Comparison of ENCODE assay signal across 20 mouse cellular contexts in genomic region chr7:145137871-145138270, GRCm38 (mm10).
DNase-seq lines count a peak whose midpoint lies in the region; ATAC-seq and TF ChIP-seq lines count a peak whose summit lies in the region.
"Had no signal": no experiment of that assay in that cellular context is flagged by ENCODE, and none has a peak within 500 bp of the region (broad histone marks: within the 10 kb centered on the region; RNA-seq: fewer than 3 reads in every experiment).

No protein-coding gene starts in this region.

- TF ChIP-seq CTCF in heart, postnatal 0 days (IDR thresholded peaks at IDR 0.05; ENCODE audit: low read depth) = peak; percentile 5; the same call in 1 of the 2 replicates
- TF ChIP-seq CTCF in liver, embryonic 14.5 days (IDR thresholded peaks at IDR 0.05; ENCODE audit: low read depth) = 0 out of 2 replicates have a peak, but pooled peaks have one; percentile 9

- no peak overlapping the region for H3K4me2 ChIP-seq in heart, postnatal 0 days (ENCODE audit: low read depth, low read length)
- no peak overlapping the region for H3K4me2 ChIP-seq in liver, embryonic 14.5 days (ENCODE audit: low read depth)
- H3K4me2 ChIP-seq in liver, embryonic 12.5 days = no peak overlapping the region
- H3K4me2 ChIP-seq: embryonic facial prominence, embryonic 15.5 days; hindbrain, embryonic 13.5 days had no signal

- H3K27ac ChIP-seq in heart, postnatal 0 days (ENCODE audit: low read depth) = no peak overlapping the region
- H3K27ac ChIP-seq in liver, embryonic 14.5 days = no peak overlapping the region
- no peak overlapping the region for H3K27ac ChIP-seq in liver, embryonic 12.5 days
- H3K27ac ChIP-seq in embryonic facial prominence, embryonic 10.5 days (replicated peaks) = no peak overlapping the region
- H3K27ac ChIP-seq: embryonic facial prominence, embryonic 15.5 days; forebrain, embryonic 10.5 days; hindbrain, embryonic 13.5 days; hindbrain, postnatal 0 days had no signal

- H3K27me3 ChIP-seq in heart, postnatal 0 days (ENCODE audit: control insufficient read depth, insufficient read depth, low read length) = no peaks in the 10 kb centered on the region
- no peaks in the 10 kb centered on the region for H3K27me3 ChIP-seq in liver, embryonic 14.5 days (ENCODE audit: control insufficient read depth, insufficient read depth, low read length)
- H3K27me3 ChIP-seq in liver, embryonic 12.5 days (replicated peaks) = no peaks in the 10 kb centered on the region
- H3K27me3 ChIP-seq in embryonic facial prominence, embryonic 10.5 days (replicated peaks; ENCODE audit: low read depth, poor library complexity, severe bottlenecking) = no peaks in the 10 kb centered on the region; the same call in 1 of the 2 replicates
- H3K27me3 ChIP-seq: embryonic facial prominence, embryonic 15.5 days; hindbrain, embryonic 13.5 days; Patski had no signal

- H3K4me3 ChIP-seq in heart, postnatal 0 days (ENCODE audit: low read depth, low read length) = no peak overlapping the region
- no peak overlapping the region for H3K4me3 ChIP-seq in liver, embryonic 14.5 days (ENCODE audit: insufficient read depth in 1 of 2, low read depth in 2 of 2, low read length in 2 of 2)
- no peak overlapping the region for H3K4me3 ChIP-seq in liver, embryonic 12.5 days
- H3K4me3 ChIP-seq in embryonic facial prominence, embryonic 10.5 days = no peak overlapping the region
- H3K4me3 ChIP-seq: embryonic facial prominence, embryonic 15.5 days; erythroblast, embryonic 14.5 days; forebrain, embryonic 10.5 days; hindbrain, embryonic 13.5 days had no signal

- WGBS in heart, postnatal 0 days = 78% methylated on average over 1 of the region's 1 CpGs
- WGBS in liver, embryonic 14.5 days (ENCODE audit: insufficient replicate concordance) = 62% methylated on average over 1 of the region's 1 CpGs
- 66% methylated on average over 1 of the region's 1 CpGs for WGBS in liver, embryonic 12.5 days (ENCODE audit: insufficient replicate concordance)
- 97% methylated on average over 1 of the region's 1 CpGs for WGBS in embryonic facial prominence, embryonic 10.5 days

- no peak overlapping the region for H3K9ac ChIP-seq in heart, postnatal 0 days (replicated peaks; ENCODE audit: low read depth, low read length)
- no peak overlapping the region for H3K9ac ChIP-seq in liver, embryonic 14.5 days (replicated peaks)
- H3K9ac ChIP-seq in liver, embryonic 12.5 days = no peak overlapping the region
- H3K9ac ChIP-seq: embryonic facial prominence, embryonic 15.5 days; hindbrain, embryonic 13.5 days had no signal

- no peaks in the 10 kb centered on the region for H3K4me1 ChIP-seq in heart, postnatal 0 days (ENCODE audit: control insufficient read depth, insufficient read depth)
- H3K4me1 ChIP-seq in liver, embryonic 14.5 days (replicated peaks; ENCODE audit: control insufficient read depth in 2 of 2, insufficient read depth in 2 of 2, low read length in 1 of 2) = no peaks in the 10 kb centered on the region
- no peaks in the 10 kb centered on the region for H3K4me1 ChIP-seq in liver, embryonic 12.5 days
- H3K4me1 ChIP-seq in embryonic facial prominence, embryonic 10.5 days = peaks cover 10% of the 10 kb centered on the region
- H3K4me1 ChIP-seq: embryonic facial prominence, embryonic 15.5 days; hindbrain, embryonic 13.5 days had no signal

- no peak for ATAC-seq in heart, postnatal 0 days (ENCODE audit: insufficient read depth, low read depth)
- no peak for ATAC-seq in liver, embryonic 14.5 days (ENCODE audit: insufficient read depth)
- no peak for ATAC-seq in liver, embryonic 12.5 days
- ATAC-seq: forebrain, embryonic 14.5 days; hindbrain, postnatal 0 days; Patski had no signal

- H3K36me3 ChIP-seq in heart, postnatal 0 days (replicated peaks; ENCODE audit: control insufficient read depth, insufficient read depth, low read length) = no peaks in the 10 kb centered on the region
- H3K36me3 ChIP-seq in liver, embryonic 14.5 days (replicated peaks; ENCODE audit: control insufficient read depth, insufficient read depth, low read depth) = no peaks in the 10 kb centered on the region
- no peaks in the 10 kb centered on the region for H3K36me3 ChIP-seq in liver, embryonic 12.5 days
- no peaks in the 10 kb centered on the region for H3K36me3 ChIP-seq in embryonic facial prominence, embryonic 10.5 days (replicated peaks)
- H3K36me3 ChIP-seq: embryonic facial prominence, embryonic 15.5 days; forebrain, embryonic 10.5 days; hindbrain, embryonic 13.5 days had no signal

- no peak for DNase-seq in heart, postnatal 0 days (ENCODE audit: low spot score)
- no peak for DNase-seq in heart, adult 11 months
- no peak for DNase-seq in liver, embryonic 14.5 days (ENCODE audit: low read depth in 3 of 3, low spot score in 3 of 3)
- peak; percentile 56 for DNase-seq in ES-CJ7 (ENCODE audit: low read depth, low spot score)
- DNase-seq in embryonic facial prominence, embryonic 10.5 days (ENCODE audit: low spot score) = no peak
- no peak for DNase-seq in spleen, postnatal 4 days (ENCODE audit: low spot score in 2 of 2)
- DNase-seq: adrenal gland, adult 8-10 months; adrenal gland, postnatal 36 days; cerebellum, adult 2 months; cerebellum, postnatal 10 days; gastrocnemius, postnatal 14 days; heart, postnatal 14 days had no signal

- H3K9me3 ChIP-seq in heart, postnatal 0 days (replicated peaks; ENCODE audit: control insufficient read depth, low read length) = peaks cover 7% of the 10 kb centered on the region; the same call in 1 of the 2 replicates
- H3K9me3 ChIP-seq in liver, embryonic 14.5 days (ENCODE audit: control insufficient read depth, low read length) = no peaks in the 10 kb centered on the region
- H3K9me3 ChIP-seq in liver, embryonic 12.5 days (replicated peaks) = no peaks in the 10 kb centered on the region; the same call in 1 of the 2 replicates
- H3K9me3 ChIP-seq in embryonic facial prominence, embryonic 10.5 days = peaks cover 7% of the 10 kb centered on the region; the same call in 1 of the 2 replicates
- H3K9me3 ChIP-seq: embryonic facial prominence, embryonic 15.5 days had no signal

- TF ChIP-seq EP300 in heart, postnatal 0 days (IDR thresholded peaks at IDR 0.05; ENCODE audit: low read depth) = no peak
- no peak for TF ChIP-seq EP300 in liver, embryonic 14.5 days (IDR thresholded peaks at IDR 0.05; ENCODE audit: low read depth)
